8 mouse cellular contexts compared by ENCODE assay signal in genomic region chr3:88336058-88337013, GRCm38 (mm10). TPM values are rescaled to one million over a fixed set of nuclear protein-coding genes. Genes with fewer than 3 reads are reported as not detected.
DNase-seq lines count a peak whose midpoint lies in the region; ATAC-seq lines count a peak whose summit lies in the region.

Tmem79 (minus strand) TSS chr3:88336148.
Smg5 (plus strand) TSS chr3:88336260.

- H3K36me3 ChIP-seq in hindbrain, embryonic 15.5 days, result no peaks in the 10 kb centered on the region

- peak; percentile 96 for ATAC-seq in hindbrain, embryonic 15.5 days (ENCODE audit: low FRiP score, low read depth)

- peak within 1 kb of the TSS; percentile 95 for H3K27ac ChIP-seq in hindbrain, embryonic 15.5 days (replicated peaks)

- WGBS in hindbrain, embryonic 15.5 days, result 2% methylated on average over 65 of the region's 66 CpGs

- peaks cover 27% of the 10 kb centered on the region for H3K4me1 ChIP-seq in hindbrain, embryonic 15.5 days (replicated peaks)

- no peaks in the 10 kb centered on the region for H3K9me3 ChIP-seq in hindbrain, embryonic 15.5 days

- no peaks in the 10 kb centered on the region for H3K27me3 ChIP-seq in hindbrain, embryonic 15.5 days

- H3K9ac ChIP-seq in hindbrain, embryonic 15.5 days, result peak within 1 kb of the TSS; percentile 79

- peak; percentile 96 for DNase-seq in R1 (ENCODE audit: low read depth, low spot score)
- peak; percentile 97 to 98 for DNase-seq in cerebellum, postnatal 25 days
- DNase-seq in frontal cortex, postnatal 36 days (ENCODE audit: low spot score in 2 of 2), result peak; percentile 97 to 98
- peak; percentile 93 for DNase-seq in left cerebral cortex, adult 11 months (ENCODE audit: low spot score)
- peak; percentile 97 to 98 for DNase-seq in lung, postnatal 4 days
- peak; percentile 90 for DNase-seq in retina, postnatal 7 days (ENCODE audit: low read depth, low spot score)
- DNase-seq in urinary bladder, adult 2 months (ENCODE audit: low spot score), result peak; percentile 97

- H3K4me3 ChIP-seq in hindbrain, embryonic 15.5 days, result peak within 1 kb of the TSS; percentile 62

- H3K4me2 ChIP-seq in hindbrain, embryonic 15.5 days, result peak within 1 kb of the TSS; percentile 78

RNA-seq across cellular contexts. Expression of gene Tmem79, which starts in this region (rescaled TPM):
- polyA plus RNA-seq in hindbrain, embryonic 15.5 days (2015; fragmentation: Nextera tagmentation; extraction: Ambion mirVana), result 1.2 and 1.7 TPM in 2 replicates
- polyA plus RNA-seq in urinary bladder, adult 2 months (2012; rRNA removed), result 31.3 and 38.1 TPM in 2 replicates

RNA-seq across cellular contexts. Expression of gene Smg5, which starts in this region (rescaled TPM):
- 62.5 and 64.0 TPM in 2 replicates for polyA plus RNA-seq in hindbrain, embryonic 15.5 days (2015; fragmentation: Nextera tagmentation; extraction: Ambion mirVana)
- polyA plus RNA-seq in urinary bladder, adult 2 months (2012; rRNA removed), result 56.7 and 58.4 TPM in 2 replicates

Comparison
In these comparisons a context has a peak if more than half of its experiments do, and no peak if none do; other contexts are left out.
1. Peak in every context shown above with its lines: DNase-seq, ATAC-seq, H3K4me3 ChIP-seq and H3K27ac ChIP-seq.
2. RNA of gene Tmem79 (polyA plus RNA-seq): 31.3 to 38.1 TPM in urinary bladder, adult 2 months; 1.2 to 1.7 TPM in hindbrain, embryonic 15.5 days; every median in the first group is over 10 times any median in the second.